Mouse (Mus musculus): ENCODE data around the gene Xpnpep2.

Xpnpep2 gene

GRCm38 (mm10) chrX:48126903-48127476 is 18.5 kb downstream of the Xpnpep2 start:
- DNase-seq: no peak

- no peak for DNase-seq
Measured at GRCm38 (mm10) chrX:48127502-48128218, 19.1 kb downstream of the Xpnpep2 start.

GRCm38 (mm10) chrX:48129167-48129566 is 20.6 kb downstream of the Xpnpep2 start:
- no peak for DNase-seq

GRCm38 (mm10) chrX:48136935-48137334 is 28.4 kb downstream of the Xpnpep2 start:
- DNase-seq: peak in 1 of 2 experiments; percentile 31

- no peak for DNase-seq
Measured at GRCm38 (mm10) chrX:48138011-48138410, 29.5 kb downstream of the Xpnpep2 start.

GRCm38 (mm10) chrX:48138539-48139275 is 30.2 kb downstream of the Xpnpep2 start:
- DNase-seq: no peak

GRCm38 (mm10) chrX:48139368-48140285 is 31.1 kb downstream of the Xpnpep2 start:
- DNase-seq: no peak

GRCm38 (mm10) chrX:48140286-48140877 is 31.9 kb downstream of the Xpnpep2 start:
- peak; percentile 48 to 51 for DNase-seq

- peak; percentile 46 to 48 for DNase-seq
Measured at GRCm38 (mm10) chrX:48141481-48141880, 33.0 kb downstream of the Xpnpep2 start.

GRCm38 (mm10) chrX:48143415-48144335 is 35.1 kb downstream of the Xpnpep2 start:
- DNase-seq: peak; percentile 57 to 58

GRCm38 (mm10) chrX:48146262-48146661 is 37.7 kb downstream of the Xpnpep2 start, which contains the start of gene Sash3:
Gene Sash3, plus strand, starts transcription at chrX:48146436.
- DNase-seq: peak; percentile 64 to 67

- DNase-seq: no peak
Measured at GRCm38 (mm10) chrX:48147226-48147625, 38.7 kb downstream of the Xpnpep2 start.

- DNase-seq: peak; percentile 54 to 65
Measured at GRCm38 (mm10) chrX:48147741-48148186, 39.2 kb downstream of the Xpnpep2 start.

- no peak for DNase-seq
Measured at GRCm38 (mm10) chrX:48152106-48152505, 43.6 kb downstream of the Xpnpep2 start.

- DNase-seq: no peak
Measured at GRCm38 (mm10) chrX:48153414-48153813, 44.9 kb downstream of the Xpnpep2 start.

- DNase-seq: no peak
Measured at GRCm38 (mm10) chrX:48153949-48154348, 45.4 kb downstream of the Xpnpep2 start.

GRCm38 (mm10) chrX:48155489-48155888 is 47.0 kb downstream of the Xpnpep2 start:
- DNase-seq: no peak

GRCm38 (mm10) chrX:48157396-48157795 is 48.9 kb downstream of the Xpnpep2 start:
- no peak for DNase-seq

- DNase-seq: no peak
Measured at GRCm38 (mm10) chrX:48158229-48158919, 49.8 kb downstream of the Xpnpep2 start.

GRCm38 (mm10) chrX:48169892-48170291 is 61.4 kb downstream of the Xpnpep2 start:
- DNase-seq: no peak
